Mouse (Mus musculus) intestine, embryonic 15.5 days (tissue): ENCODE measurements around the gene Pias3. TPM values are rescaled to one million over a fixed set of nuclear protein-coding genes. Genes with fewer than 3 reads are reported as not detected.
"Not testable (repeated sequence)": the region's sequence is repeated elsewhere in the genome, so short reads cannot be mapped to it uniquely, and the experiment has no call there.

ENCODE experiments used
- ATAC-seq: fragments of 200-750 bp; cut with Nextera tagmentation; 2 replicates; pipeline ENCODE4 v1.8.0; 2017; ENCODE audit warnings: moderate TSS enrichment, moderate library complexity
- H3K27ac ChIP-seq: fragments of 300-500 bp; sonication (generic); 2 replicates; pipeline ENCODE4 v1.5.1; 2015; ENCODE audit warnings: mild to moderate bottlenecking, inconsistent platforms
- H3K27me3 ChIP-seq: fragments of 300-500 bp; sonication (generic); replicated peaks from 2 replicates; pipeline ENCODE4 v1.6.1; 2015; ENCODE audit warnings: inconsistent platforms
- H3K36me3 ChIP-seq: fragments of 300-500 bp; sonication (generic); 2 replicates; pipeline ENCODE4 v1.6.1; 2015; ENCODE audit warnings: inconsistent platforms
- H3K4me1 ChIP-seq: fragments of 300-500 bp; sonication (generic); replicated peaks from 2 replicates; pipeline ENCODE4 v1.6.1; 2015; ENCODE audit warnings: inconsistent platforms
- H3K4me2 ChIP-seq: fragments of 300-500 bp; sonication (generic); replicated peaks from 2 replicates; pipeline ENCODE4 v1.6.1; 2015; ENCODE audit warnings: mild to moderate bottlenecking, inconsistent platforms
- H3K4me3 ChIP-seq: fragments of 300-500 bp; sonication (generic); replicated peaks from 2 replicates; pipeline ENCODE4 v1.5.1; 2015; ENCODE audit warnings: inconsistent platforms
- H3K9ac ChIP-seq: fragments of 300-500 bp; sonication (generic); 2 replicates; pipeline ENCODE4 v1.6.1; 2015; ENCODE audit warnings: inconsistent platforms
- H3K9me3 ChIP-seq: fragments of 300-500 bp; sonication (generic); 2 replicates; pipeline ENCODE4 v1.6.1; 2016; ENCODE audit warnings: inconsistent platforms
- WGBS: fragments of 180-500 bp; shearing (Covaris S2); methylation state at CpG from one replicate; pipeline ENCODE4 v1.1.7; 2015; 5-methylcytosine and 5-hydroxymethylcytosine counted together
- polyA plus RNA-seq: library from polyadenylated mRNA; unstranded; fragments of >200 nt; fragmentation: Nextera tagmentation; extraction: Ambion mirVana; gene quantifications from 2 replicates; pipeline ENCODE4 v1.2.1, GENCODE M21; 2015

Gene Pias3
- polyA plus RNA-seq: 37.1 and 37.2 TPM in 2 replicates

- Histone ChIP-seq H3K4me2 (peak within 1 kb of the TSS; percentile 89), H3K9ac (peak within 1 kb of the TSS; percentile 87), H3K27me3 (no peaks in the 10 kb centered on the region), H3K27ac (peak within 1 kb of the TSS; percentile 95), H3K4me3 (peak within 1 kb of the TSS; percentile 91), H3K9me3 (no peaks in the 10 kb centered on the region), H3K36me3 (peaks cover 6% of the 10 kb centered on the region; the same call in 1 of the 2 replicates), H3K4me1 (peaks cover 13% of the 10 kb centered on the region; the same call in 1 of the 2 replicates)
- WGBS: under 1% methylated on average over 35 of the region's 35 CpGs
- peak; percentile 87 for ATAC-seq
Observed at GRCm38 (mm10) chr3:96696198-96696765, at the start of gene Pias3. Pias3 (plus strand) TSS chr3:96696384.

GRCm38 (mm10) chr3:96647365-96647764 is 48.8 kb upstream of the Pias3 start:
- no peak overlapping the region for H3K4me2 ChIP-seq
- H3K4me1 ChIP-seq: no peaks in the 10 kb centered on the region
- H3K9me3 ChIP-seq: no peaks in the 10 kb centered on the region
- H3K36me3 ChIP-seq: peaks cover 13% of the 10 kb centered on the region
- no peak overlapping the region for H3K9ac ChIP-seq
- H3K27me3 ChIP-seq: no peaks in the 10 kb centered on the region
- H3K27ac ChIP-seq: no peak overlapping the region
- no peak overlapping the region for H3K4me3 ChIP-seq
- no peak for ATAC-seq
- 81% methylated on average over 3 of the region's 3 CpGs for WGBS

- Histone ChIP-seq H3K36me3 (no peaks in the 10 kb centered on the region), H3K27me3 (no peaks in the 10 kb centered on the region), H3K4me3 (no peak overlapping the region), H3K4me2 (no peak overlapping the region), H3K4me1 (0 out of 2 replicates have a peak, but pooled peaks cover 8% of the 10 kb centered on the region), H3K9me3 (no peaks in the 10 kb centered on the region), H3K27ac (no peak overlapping the region), H3K9ac (no peak overlapping the region)
- 83% methylated on average over 2 of the region's 2 CpGs for WGBS
- ATAC-seq: no peak
Observed at GRCm38 (mm10) chr3:96660901-96661300, 35.3 kb upstream of the Pias3 start.

- Histone ChIP-seq H3K27me3 (no peaks in the 10 kb centered on the region), H3K36me3 (no peaks in the 10 kb centered on the region), H3K9me3 (no peaks in the 10 kb centered on the region), H3K27ac (no peak overlapping the region), H3K4me1 (0 out of 2 replicates have a peak, but pooled peaks cover 8% of the 10 kb centered on the region), H3K9ac (no peak overlapping the region), H3K4me2 (peak overlapping the region; percentile 69; the same call in 1 of the 2 replicates), H3K4me3 (no peak overlapping the region)
- ATAC-seq: no peak
- 49% methylated on average over 8 of the region's 8 CpGs for WGBS
Observed at GRCm38 (mm10) chr3:96662731-96663316, 33.4 kb upstream of the Pias3 start.

GRCm38 (mm10) chr3:96663432-96664239 is 32.5 kb upstream of the Pias3 start:
- WGBS: 6% methylated on average over 17 of the region's 18 CpGs
- peak overlapping the region; percentile 26 for H3K4me3 ChIP-seq
- peak; percentile 88 for ATAC-seq
- 0 out of 2 replicates have a peak overlapping the region, but pooled peaks have one; percentile 14 for H3K27ac ChIP-seq
- no peaks in the 10 kb centered on the region for H3K9me3 ChIP-seq
- H3K9ac ChIP-seq: peak overlapping the region; percentile 33; the same call in 1 of the 2 replicates
- no peaks in the 10 kb centered on the region for H3K36me3 ChIP-seq
- H3K27me3 ChIP-seq: no peaks in the 10 kb centered on the region
- H3K4me1 ChIP-seq: 0 out of 2 replicates have a peak, but pooled peaks cover 8% of the 10 kb centered on the region
- H3K4me2 ChIP-seq: peak overlapping the region; percentile 69

- not testable (repeated sequence) for H3K36me3 ChIP-seq, ATAC-seq, H3K4me3 ChIP-seq, H3K27ac ChIP-seq, H3K27me3 ChIP-seq, H3K9ac ChIP-seq, H3K9me3 ChIP-seq, H3K4me2 ChIP-seq
- peaks cover 13% of the 10 kb centered on the region; the same call in 1 of the 2 replicates for H3K4me1 ChIP-seq
- 88% methylated on average over 7 of the region's 7 CpGs for WGBS
Observed at GRCm38 (mm10) chr3:96665732-96666363, 30.3 kb upstream of the Pias3 start.

GRCm38 (mm10) chr3:96666916-96667315 is 29.3 kb upstream of the Pias3 start:
- no peak overlapping the region for H3K4me2 ChIP-seq
- no peaks in the 10 kb centered on the region for H3K9me3 ChIP-seq
- 86% methylated on average over 5 of the region's 5 CpGs for WGBS
- ATAC-seq: no peak
- H3K9ac ChIP-seq: no peak overlapping the region
- H3K27me3 ChIP-seq: no peaks in the 10 kb centered on the region
- no peak overlapping the region for H3K27ac ChIP-seq
- peaks cover 13% of the 10 kb centered on the region; the same call in 1 of the 2 replicates for H3K4me1 ChIP-seq
- no peak overlapping the region for H3K4me3 ChIP-seq
- H3K36me3 ChIP-seq: no peaks in the 10 kb centered on the region

- ATAC-seq: no peak
- 38% methylated on average over 1 of the region's 1 CpGs for WGBS
Observed at GRCm38 (mm10) chr3:96667316-96667715, 28.9 kb upstream of the Pias3 start.

GRCm38 (mm10) chr3:96668424-96669067 is 27.6 kb upstream of the Pias3 start:
- 88% methylated on average over 5 of the region's 5 CpGs for WGBS
- H3K9me3 ChIP-seq: no peaks in the 10 kb centered on the region
- peaks cover 8% of the 10 kb centered on the region; the same call in 1 of the 2 replicates for H3K4me1 ChIP-seq
- no peak overlapping the region for H3K27ac ChIP-seq
- H3K27me3 ChIP-seq: no peaks in the 10 kb centered on the region
- no peak for ATAC-seq
- H3K4me2 ChIP-seq: no peak overlapping the region
- H3K9ac ChIP-seq: no peak overlapping the region
- no peaks in the 10 kb centered on the region for H3K36me3 ChIP-seq
- no peak overlapping the region for H3K4me3 ChIP-seq

More at GRCm38 (mm10) chr3:96667316-96667715, 28.9 kb upstream of the Pias3 start:
- Histone ChIP-seq H3K4me1 (peaks cover 13% of the 10 kb centered on the region; the same call in 1 of the 2 replicates), H3K4me3 (no peak overlapping the region), H3K27ac (no peak overlapping the region), H3K9me3 (no peaks in the 10 kb centered on the region), H3K27me3 (no peaks in the 10 kb centered on the region), H3K4me2 (no peak overlapping the region), H3K36me3 (no peaks in the 10 kb centered on the region), H3K9ac (no peak overlapping the region)

GRCm38 (mm10) chr3:96669727-96670468 is 26.3 kb upstream of the Pias3 start, which contains the start of gene Ankrd35:
Ankrd35 (plus strand) TSS chr3:96670131.
- H3K9me3 ChIP-seq: no peaks in the 10 kb centered on the region
- 6% methylated on average over 35 of the region's 35 CpGs for WGBS
- peak; percentile 94 for ATAC-seq
- H3K36me3 ChIP-seq: no peaks in the 10 kb centered on the region
- peak within 1 kb of the TSS; percentile 87 for H3K4me2 ChIP-seq
- H3K9ac ChIP-seq: peak within 1 kb of the TSS; percentile 12
- peak within 1 kb of the TSS; percentile 39 for H3K4me3 ChIP-seq
- no peaks in the 10 kb centered on the region for H3K27me3 ChIP-seq
- peaks cover 8% of the 10 kb centered on the region; the same call in 1 of the 2 replicates for H3K4me1 ChIP-seq
- H3K27ac ChIP-seq: no peak within 1 kb of the TSS

GRCm38 (mm10) chr3:96671519-96671918 is 24.7 kb upstream of the Pias3 start:
- H3K4me2 ChIP-seq: no peak overlapping the region
- H3K4me1 ChIP-seq: peaks cover 12% of the 10 kb centered on the region; the same call in 1 of the 2 replicates
- H3K4me3 ChIP-seq: no peak overlapping the region
- no peaks in the 10 kb centered on the region for H3K9me3 ChIP-seq
- H3K36me3 ChIP-seq: no peaks in the 10 kb centered on the region
- no peak for ATAC-seq
- H3K27me3 ChIP-seq: no peaks in the 10 kb centered on the region
- no peak overlapping the region for H3K27ac ChIP-seq
- 94% methylated on average over 5 of the region's 5 CpGs for WGBS
- no peak overlapping the region for H3K9ac ChIP-seq
